ENCODE assay signal across 25 mouse cellular contexts in genomic region chr7:30593579-30594509, GRCm38 (mm10). TPM values are rescaled to one million over a fixed set of nuclear protein-coding genes. Genes with fewer than 3 reads are reported as not detected.
DNase-seq lines count a peak whose midpoint lies in the region; ATAC-seq lines count a peak whose summit lies in the region.
"Had no signal": no experiment of that assay in that cellular context is flagged by ENCODE, and none has a peak within 500 bp of the region (broad histone marks: within the 10 kb centered on the region; RNA-seq: fewer than 3 reads in every experiment).

No protein-coding gene starts in this region.

- H3K4me2 ChIP-seq in midbrain, embryonic 11.5 days, result no peak overlapping the region
- H3K4me2 ChIP-seq in midbrain, embryonic 15.5 days, result no peak overlapping the region
- H3K4me2 ChIP-seq in forebrain, embryonic 12.5 days, result no peak overlapping the region
- H3K4me2 ChIP-seq: embryonic facial prominence, embryonic 12.5 days; forebrain, embryonic 15.5 days; liver, embryonic 11.5 days; lung, embryonic 14.5 days had no signal

- WGBS in midbrain, embryonic 11.5 days, result 79% methylated on average over 10 of the region's 10 CpGs
- 64% methylated on average over 10 of the region's 10 CpGs for WGBS in midbrain, embryonic 15.5 days
- 81% methylated on average over 10 of the region's 10 CpGs for WGBS in forebrain, embryonic 12.5 days

- no peak overlapping the region for H3K9ac ChIP-seq in midbrain, embryonic 11.5 days (ENCODE audit: low read length)
- no peak overlapping the region for H3K9ac ChIP-seq in midbrain, embryonic 15.5 days
- H3K9ac ChIP-seq in forebrain, embryonic 12.5 days, result no peak overlapping the region
- H3K9ac ChIP-seq: embryonic facial prominence, embryonic 12.5 days; forebrain, embryonic 15.5 days; lung, embryonic 14.5 days had no signal

- no peaks in the 10 kb centered on the region for H3K9me3 ChIP-seq in midbrain, embryonic 11.5 days (ENCODE audit: control insufficient read depth, low read length)
- no peaks in the 10 kb centered on the region for H3K9me3 ChIP-seq in midbrain, embryonic 15.5 days
- no peaks in the 10 kb centered on the region for H3K9me3 ChIP-seq in forebrain, embryonic 12.5 days
- H3K9me3 ChIP-seq: forebrain, embryonic 15.5 days; midbrain, embryonic 10.5 days had no signal

- H3K27me3 ChIP-seq in midbrain, embryonic 11.5 days (ENCODE audit: control insufficient read depth, insufficient read depth, low read length), result no peaks in the 10 kb centered on the region
- H3K27me3 ChIP-seq in midbrain, embryonic 15.5 days (replicated peaks), result no peaks in the 10 kb centered on the region
- H3K27me3 ChIP-seq in forebrain, embryonic 12.5 days, result no peaks in the 10 kb centered on the region
- H3K27me3 ChIP-seq: embryonic facial prominence, embryonic 12.5 days; forebrain, embryonic 15.5 days had no signal

- no peak overlapping the region for H3K4me3 ChIP-seq in midbrain, embryonic 11.5 days (ENCODE audit: low read depth, low read length)
- H3K4me3 ChIP-seq in midbrain, embryonic 15.5 days, result no peak overlapping the region
- H3K4me3 ChIP-seq in forebrain, embryonic 12.5 days (replicated peaks), result no peak overlapping the region
- H3K4me3 ChIP-seq: embryonic facial prominence, embryonic 12.5 days; erythroblast, embryonic 14.5 days; forebrain, embryonic 15.5 days; heart, adult 2 months; left cerebral cortex, adult 2 months; midbrain, embryonic 10.5 days had no signal

- no peaks in the 10 kb centered on the region for H3K36me3 ChIP-seq in midbrain, embryonic 11.5 days (ENCODE audit: control insufficient read depth, insufficient read depth, low read length)
- H3K36me3 ChIP-seq in midbrain, embryonic 15.5 days (replicated peaks), result no peaks in the 10 kb centered on the region
- H3K36me3 ChIP-seq in forebrain, embryonic 12.5 days (replicated peaks), result no peaks in the 10 kb centered on the region
- H3K36me3 ChIP-seq: embryonic facial prominence, embryonic 12.5 days; forebrain, embryonic 15.5 days; midbrain, embryonic 10.5 days had no signal

- no peak for ATAC-seq in midbrain, embryonic 11.5 days (ENCODE audit: low FRiP score)
- ATAC-seq in midbrain, embryonic 15.5 days (replicated peaks), result no peak
- ATAC-seq in activated CD4-positive, CD25-positive, alpha-beta regulatory T cell, adult 4 months, result peak; percentile 34
- no peak for ATAC-seq in forebrain, embryonic 12.5 days (ENCODE audit: low FRiP score)
- ATAC-seq: forebrain, embryonic 15.5 days had no signal

- H3K27ac ChIP-seq in midbrain, embryonic 11.5 days (ENCODE audit: low read depth, low read length), result no peak overlapping the region
- H3K27ac ChIP-seq in midbrain, embryonic 15.5 days, result no peak overlapping the region
- no peak overlapping the region for H3K27ac ChIP-seq in forebrain, embryonic 12.5 days
- H3K27ac ChIP-seq: embryonic facial prominence, embryonic 12.5 days; forebrain, embryonic 15.5 days; heart, adult 2 months; left cerebral cortex, adult 2 months; macrophage; midbrain, embryonic 10.5 days had no signal

- H3K4me1 ChIP-seq in midbrain, embryonic 11.5 days (ENCODE audit: control insufficient read depth, insufficient read depth, low read length), result peaks cover 5% of the 10 kb centered on the region; the same call in 1 of the 2 replicates
- peaks cover 6% of the 10 kb centered on the region for H3K4me1 ChIP-seq in midbrain, embryonic 15.5 days
- peaks cover 8% of the 10 kb centered on the region for H3K4me1 ChIP-seq in forebrain, embryonic 12.5 days

- DNase-seq in midbrain, embryonic 11.5 days (ENCODE audit: low spot score, missing footprints), result peak; percentile 26
- DNase-seq in A20 (ENCODE audit: low read depth, low spot score), result peak; percentile 96
- DNase-seq in CD4-positive helper T cell, adult 2 months (ENCODE audit: low read depth, low spot score), result peak; percentile 58
- no peak for DNase-seq in embryo, embryonic 11 days
- DNase-seq: adrenal gland, adult 8-10 months; cerebellum, adult 9-11 months; gastrocnemius, postnatal 25 days; heart, adult 2 months; heart, postnatal 36 days; kidney, adult 9 months; kidney, postnatal 25 days; lung, embryonic 14.5 days; right cerebral cortex, adult 18-20 months; thymus, adult 2 months had no signal

RNA-seq across cellular contexts. Expression of gene Zbtb32, which starts 4.9 kb away (rescaled TPM):
- polyA plus RNA-seq in midbrain, embryonic 11.5 days (2014; fragmentation: Nextera tagmentation; extraction: Ambion mirVana), result 0.21 and 0.25 TPM in 2 replicates
- 0.36 and 0.41 TPM in 2 replicates for polyA plus RNA-seq in midbrain, embryonic 15.5 days (2015; fragmentation: Nextera tagmentation; extraction: Ambion mirVana)
- 10 to 100 TPM; 15.8 to 19.7 TPM for polyA plus RNA-seq in activated CD4-positive, CD25-positive, alpha-beta regulatory T cell, adult 4 months (2017; shearing (Covaris generic))
- polyA plus RNA-seq in forebrain, embryonic 12.5 days (2016; fragmentation: Nextera tagmentation; extraction: Ambion mirVana), result 0.32 and 0.46 TPM in 2 replicates
- polyA plus RNA-seq: limb, embryonic 11.5 days had no signal

RNA-seq across cellular contexts. Expression of gene Kmt2b, which starts 5.3 kb away (rescaled TPM):
- 10.3 and 10.7 TPM in 2 replicates for polyA plus RNA-seq in midbrain, embryonic 11.5 days (2014; fragmentation: Nextera tagmentation; extraction: Ambion mirVana)
- 12.1 and 12.3 TPM in 2 replicates for polyA plus RNA-seq in midbrain, embryonic 15.5 days (2015; fragmentation: Nextera tagmentation; extraction: Ambion mirVana)
- 10 to 100 TPM; 14.9 to 16.9 TPM for polyA plus RNA-seq in activated CD4-positive, CD25-positive, alpha-beta regulatory T cell, adult 4 months (2017; shearing (Covaris generic))
- 13.0 TPM in 2 replicates for polyA plus RNA-seq in forebrain, embryonic 12.5 days (2016; fragmentation: Nextera tagmentation; extraction: Ambion mirVana)

RNA-seq across cellular contexts. Expression of gene Upk1a, which starts 18.8 kb away (rescaled TPM):
- polyA plus RNA-seq in midbrain, embryonic 11.5 days (2014; fragmentation: Nextera tagmentation; extraction: Ambion mirVana), result 0.67 and 1.0 TPM in 2 replicates
- polyA plus RNA-seq in midbrain, embryonic 15.5 days (2015; fragmentation: Nextera tagmentation; extraction: Ambion mirVana), result 0.51 and 0.58 TPM in 2 replicates
- polyA plus RNA-seq in activated CD4-positive, CD25-positive, alpha-beta regulatory T cell, adult 4 months (2017; shearing (Covaris generic)), result 1 to 10 TPM; 2.2 to 3.3 TPM
- polyA plus RNA-seq in forebrain, embryonic 12.5 days (2016; fragmentation: Nextera tagmentation; extraction: Ambion mirVana), result 0.23 and 0.61 TPM in 2 replicates

RNA-seq across cellular contexts. Expression of gene Igflr1, which starts 28.6 kb away (rescaled TPM):
- polyA plus RNA-seq in midbrain, embryonic 11.5 days (2014; fragmentation: Nextera tagmentation; extraction: Ambion mirVana), result 4.0 and 4.1 TPM in 2 replicates
- 8.0 and 8.1 TPM in 2 replicates for polyA plus RNA-seq in midbrain, embryonic 15.5 days (2015; fragmentation: Nextera tagmentation; extraction: Ambion mirVana)
- polyA plus RNA-seq in activated CD4-positive, CD25-positive, alpha-beta regulatory T cell, adult 4 months (2017; shearing (Covaris generic)), result 100 to 1,000 TPM; 162 to 234 TPM
- 3.4 and 5.6 TPM in 2 replicates for polyA plus RNA-seq in forebrain, embryonic 12.5 days (2016; fragmentation: Nextera tagmentation; extraction: Ambion mirVana)
- polyA plus RNA-seq: macrophage had no signal

RNA-seq across cellular contexts. Expression of gene Psenen, which starts 30.4 kb away (rescaled TPM):
- 98.0 and 110 TPM in 2 replicates for polyA plus RNA-seq in midbrain, embryonic 11.5 days (2014; fragmentation: Nextera tagmentation; extraction: Ambion mirVana)
- polyA plus RNA-seq in midbrain, embryonic 15.5 days (2015; fragmentation: Nextera tagmentation; extraction: Ambion mirVana), result 121 and 123 TPM in 2 replicates
- polyA plus RNA-seq in activated CD4-positive, CD25-positive, alpha-beta regulatory T cell, adult 4 months (2017; shearing (Covaris generic)), result 100 to 1,000 TPM; 279 to 335 TPM
- polyA plus RNA-seq in forebrain, embryonic 12.5 days (2016; fragmentation: Nextera tagmentation; extraction: Ambion mirVana), result 142 and 145 TPM in 2 replicates

Comparison
In these comparisons a context has a peak if more than half of its experiments do, and no peak if none do; other contexts are left out.
1. RNA of gene Zbtb32, which starts 4.9 kb away (polyA plus RNA-seq): 15.8 to 19.7 TPM in activated CD4-positive, CD25-positive, alpha-beta regulatory T cell, adult 4 months; 0.32 to 0.46 TPM in forebrain, embryonic 12.5 days, 0.36 to 0.41 TPM in midbrain, embryonic 15.5 days and 0.21 to 0.25 TPM in midbrain, embryonic 11.5 days; every median in the first group is over 10 times any median in the second.